Mouse (Mus musculus) MEL (cell line): ENCODE data around the gene Gipc1. TPM values are rescaled to one million over a fixed set of nuclear protein-coding genes. Genes with fewer than 3 reads are reported as not detected.
A peak's percentile ranks its signal among the peaks of the same experiment; 100 is the strongest.

Source experiments
- DNase-seq: peaks from one replicate; pipeline ENCODE4 v3.0.0; 2011; ENCODE audit warnings: low read depth, low spot score
- H3K27ac ChIP-seq: 2 replicates; pipeline ENCODE4 v1.5.1; 2012; ENCODE audit warnings: low read depth, mild to moderate bottlenecking, control low read depth, low read length, moderate library complexity; ENCODE audit not compliant: control insufficient read depth
- H3K27me3 ChIP-seq, 2 experiments: fragments of 150-350 bp in 1 of 2; sonication (generic) in 1 of 2; 2 replicates each; pipeline ENCODE4 v1.6.1; 2012; ENCODE audit warnings: low read length in 2 of 2, mild to moderate bottlenecking in 2 of 2, improper control_type of control experiment in 1 of 2, moderate library complexity in 1 of 2; ENCODE audit not compliant: insufficient read depth in 2 of 2, control insufficient read depth in 1 of 2
- H3K36me3 ChIP-seq, 2 experiments: 2 replicates each; pipeline ENCODE4 v1.6.1; 2012 to 2014; ENCODE audit warnings: low read length in 2 of 2, improper control_type of control experiment in 1 of 2, inconsistent platforms in 1 of 2, mild to moderate bottlenecking in 1 of 2; ENCODE audit not compliant: insufficient read depth in 2 of 2, control insufficient read depth in 1 of 2
- H3K4me1 ChIP-seq, 2 experiments: fragments of 150-350 bp in 1 of 2; sonication (generic) in 1 of 2; 2 replicates each; pipeline ENCODE4 v1.6.1; 2012; ENCODE audit warnings: low read length in 2 of 2, improper control_type of control experiment in 1 of 2, mild to moderate bottlenecking in 1 of 2; ENCODE audit not compliant: insufficient read depth in 2 of 2, control insufficient read depth in 1 of 2
- H3K4me3 ChIP-seq, 2 experiments: fragments of 150-350 bp in 1 of 2; sonication (generic) in 1 of 2; 2 replicates each; pipeline ENCODE4 v1.5.1; 2012; ENCODE audit warnings: low read depth in 2 of 2, low read length in 2 of 2, mild to moderate bottlenecking in 2 of 2, moderate library complexity in 2 of 2, control low read depth in 1 of 2, improper control_type of control experiment in 1 of 2; ENCODE audit not compliant: control insufficient read depth in 1 of 2, insufficient read depth in 1 of 2
- H3K79me2 ChIP-seq: 2 replicates; pipeline ENCODE4 v1.6.1; 2012; ENCODE audit warnings: mild to moderate bottlenecking, low read length, moderate library complexity; ENCODE audit not compliant: control insufficient read depth, poor library complexity, insufficient read depth
- H3K9ac ChIP-seq: 2 replicates; pipeline ENCODE4 v1.6.1; 2012; ENCODE audit warnings: low read depth, mild to moderate bottlenecking, control low read depth, low read length, moderate library complexity; ENCODE audit not compliant: control insufficient read depth, poor library complexity, severe bottlenecking
- H3K9me3 ChIP-seq: fragments of 150-350 bp; sonication (generic); replicated peaks from 2 replicates; pipeline ENCODE4 v1.6.1; 2012; ENCODE audit warnings: mild to moderate bottlenecking, low read length, improper control_type of control experiment, moderate library complexity; ENCODE audit not compliant: insufficient read depth
- BHLHE40 ChIP-seq: IDR thresholded peaks from 2 replicates; pipeline ENCODE4 v1.6.1; 2012; ENCODE audit warnings: low read depth, mild to moderate bottlenecking, inconsistent platforms, low read length, improper control_type of control experiment, borderline replicate concordance
- CHD1 ChIP-seq: IDR thresholded peaks from 2 replicates; pipeline ENCODE4 v1.6.1; 2012; ENCODE audit warnings: low read depth, mild to moderate bottlenecking, inconsistent platforms, low read length, improper control_type of control experiment
- CTCF ChIP-seq, 3 experiments: IDR thresholded peaks in 2 of 3; conservative IDR thresholded peaks in 1 of 3; 2 replicates each; pipeline ENCODE4 v1.5.1; 2011 to 2012; ENCODE audit warnings: low read length in 3 of 3, low read depth in 2 of 3, mild to moderate bottlenecking in 2 of 3, improper control_type of control experiment in 1 of 3, inconsistent platforms in 1 of 3, mixed read lengths in 1 of 3, moderate library complexity in 1 of 3; ENCODE audit not compliant: control insufficient read depth in 1 of 3, insufficient read depth in 1 of 3, poor library complexity in 1 of 3, severe bottlenecking in 1 of 3
- E2F4 ChIP-seq: IDR thresholded peaks from 2 replicates; pipeline ENCODE4 v1.6.1; 2011; ENCODE audit warnings: low read depth, low read length, improper control_type of control experiment, borderline replicate concordance
- ELF1 ChIP-seq: IDR thresholded peaks from 2 replicates; pipeline ENCODE4 v1.6.1; 2014; ENCODE audit warnings: low read depth, mild to moderate bottlenecking, inconsistent platforms, low read length, improper control_type of control experiment, moderate library complexity
- EP300 ChIP-seq, 2 experiments: IDR thresholded peaks; 2 replicates each; pipeline ENCODE4 v1.6.1; 2011; ENCODE audit warnings: improper control_type of control experiment in 2 of 2, low read length in 2 of 2, low read depth in 1 of 2, mild to moderate bottlenecking in 1 of 2
- ETS1 ChIP-seq: IDR thresholded peaks from 2 replicates; pipeline ENCODE4 v1.6.1; 2012; ENCODE audit warnings: low read depth, mild to moderate bottlenecking, inconsistent platforms, low read length, improper control_type of control experiment, moderate library complexity
- GATA1 ChIP-seq: IDR thresholded peaks from 2 replicates; pipeline ENCODE4 v1.6.1; 2011; ENCODE audit warnings: low read depth, low read length, improper control_type of control experiment
- HCFC1 ChIP-seq: IDR thresholded peaks from 2 replicates; pipeline ENCODE4 v1.6.1; 2012; ENCODE audit warnings: low read depth, mild to moderate bottlenecking, inconsistent platforms, low read length, improper control_type of control experiment, moderate library complexity
- JUND ChIP-seq: IDR thresholded peaks from 2 replicates; pipeline ENCODE4 v1.6.1; 2011; ENCODE audit warnings: low read depth, mild to moderate bottlenecking, improper control_type of control experiment, low read length
- KAT2A ChIP-seq: conservative IDR thresholded peaks from 2 replicates; pipeline ENCODE4 v1.6.1; 2012; ENCODE audit warnings: low read depth, low read length, improper control_type of control experiment, inconsistent platforms
- MAFK ChIP-seq: IDR thresholded peaks from 2 replicates; pipeline ENCODE4 v1.6.1; 2011; ENCODE audit warnings: low read depth, mild to moderate bottlenecking, low read length, improper control_type of control experiment, borderline replicate concordance
- MAX ChIP-seq: IDR thresholded peaks from 2 replicates; pipeline ENCODE4 v1.6.1; 2011; ENCODE audit warnings: low read length, improper control_type of control experiment
- MAZ ChIP-seq: IDR thresholded peaks from 2 replicates; pipeline ENCODE4 v1.6.1; 2012; ENCODE audit warnings: low read depth, mild to moderate bottlenecking, inconsistent platforms, low read length, improper control_type of control experiment
- MYB ChIP-seq: IDR thresholded peaks from 2 replicates; pipeline ENCODE4 v1.6.1; 2011; ENCODE audit warnings: mild to moderate bottlenecking, low read depth, low read length, improper control_type of control experiment
- MYC ChIP-seq: IDR thresholded peaks from 2 replicates; pipeline ENCODE4 v1.6.1; 2011; ENCODE audit warnings: low read depth, mild to moderate bottlenecking, low read length, improper control_type of control experiment, moderate library complexity
- NELFE ChIP-seq: IDR thresholded peaks from 2 replicates; pipeline ENCODE4 v1.6.1; 2011; ENCODE audit warnings: low read depth, low read length, improper control_type of control experiment
- NRF1 ChIP-seq: IDR thresholded peaks from 2 replicates; pipeline ENCODE4 v1.6.1; 2014; ENCODE audit warnings: low read depth, mild to moderate bottlenecking, inconsistent platforms, low read length, improper control_type of control experiment, moderate library complexity; ENCODE audit not compliant: poor library complexity, insufficient read depth, severe bottlenecking
- POLR2A ChIP-seq, 2 experiments: IDR thresholded peaks; 2 replicates each; pipeline ENCODE4 v1.6.1; 2011 to 2012; ENCODE audit warnings: low read length in 2 of 2, mild to moderate bottlenecking in 2 of 2, control low read depth in 1 of 2, improper control_type of control experiment in 1 of 2, low read depth in 1 of 2, moderate library complexity in 1 of 2; ENCODE audit not compliant: control insufficient read depth in 1 of 2, insufficient read depth in 1 of 2, poor library complexity in 1 of 2
- POLR2AphosphoS2 ChIP-seq: IDR thresholded peaks from 2 replicates; pipeline ENCODE4 v1.6.1; 2011; ENCODE audit warnings: low read length, improper control_type of control experiment
- RAD21 ChIP-seq: IDR thresholded peaks from 2 replicates; pipeline ENCODE4 v1.6.1; 2011; ENCODE audit warnings: mild to moderate bottlenecking, low read depth, low read length, improper control_type of control experiment
- RCOR1 ChIP-seq: IDR thresholded peaks from 2 replicates; pipeline ENCODE4 v1.6.1; 2012; ENCODE audit warnings: low read depth, mild to moderate bottlenecking, inconsistent platforms, low read length, improper control_type of control experiment
- SIN3A ChIP-seq: IDR thresholded peaks from 2 replicates; pipeline ENCODE4 v1.6.1; 2012; ENCODE audit warnings: low read length, improper control_type of control experiment, inconsistent platforms
- SMC3 ChIP-seq: IDR thresholded peaks from 2 replicates; pipeline ENCODE4 v1.6.1; 2011; ENCODE audit warnings: low read depth, low read length, improper control_type of control experiment
- TAL1 ChIP-seq: IDR thresholded peaks from 2 replicates; pipeline ENCODE4 v1.6.1; 2012; ENCODE audit warnings: mild to moderate bottlenecking, inconsistent platforms, low read length, moderate library complexity, mixed read lengths
- TBP ChIP-seq: IDR thresholded peaks from 2 replicates; pipeline ENCODE4 v1.8.0; 2011; ENCODE audit warnings: low read depth, low read length, improper control_type of control experiment
- USF2 ChIP-seq, 2 experiments: IDR thresholded peaks; 2 replicates each; pipeline ENCODE4 v1.6.1; 2011 to 2012; ENCODE audit warnings: improper control_type of control experiment in 2 of 2, low read length in 2 of 2, borderline replicate concordance in 1 of 2, inconsistent platforms in 1 of 2, low read depth in 1 of 2, mild to moderate bottlenecking in 1 of 2; ENCODE audit not compliant: insufficient read depth in 1 of 2
- ZC3H11A ChIP-seq: IDR thresholded peaks from 2 replicates; pipeline ENCODE4 v1.6.1; 2012; ENCODE audit warnings: low read depth, mild to moderate bottlenecking, inconsistent platforms, low read length, improper control_type of control experiment
- ZKSCAN1 ChIP-seq: IDR thresholded peaks from 2 replicates; pipeline ENCODE4 v1.6.1; 2012; ENCODE audit warnings: low read depth, mild to moderate bottlenecking, inconsistent platforms, low read length, improper control_type of control experiment, moderate library complexity
- polyA plus RNA-seq, 2 experiments: library from polyadenylated mRNA; stranded (reverse) in 1 of 2; unstranded in 1 of 2; fragments of >175 nt in 1 of 2; fragments of >200 nt in 1 of 2; gene quantifications; 2 replicates each; pipeline versions ENCODE4 v1.2.1 to v1.2.4; 2012; ENCODE audit warnings: low replicate concordance in 2 of 2, low read depth in 1 of 2; ENCODE audit not compliant: insufficient read length in 2 of 2, insufficient read depth in 1 of 2, missing spikeins in 1 of 2
- total RNA-seq: library from RNA; depleted of rRNA; stranded (reverse); fragments of 300-350 nt; gene quantifications from 2 replicates; pipeline ENCODE4 v1.2.3, GENCODE M21; 2012

Gipc1 gene
- total and polyA plus RNA-seq, 3 experiments: 38.6 to 70.7 TPM; not detected in 1

DNA sequence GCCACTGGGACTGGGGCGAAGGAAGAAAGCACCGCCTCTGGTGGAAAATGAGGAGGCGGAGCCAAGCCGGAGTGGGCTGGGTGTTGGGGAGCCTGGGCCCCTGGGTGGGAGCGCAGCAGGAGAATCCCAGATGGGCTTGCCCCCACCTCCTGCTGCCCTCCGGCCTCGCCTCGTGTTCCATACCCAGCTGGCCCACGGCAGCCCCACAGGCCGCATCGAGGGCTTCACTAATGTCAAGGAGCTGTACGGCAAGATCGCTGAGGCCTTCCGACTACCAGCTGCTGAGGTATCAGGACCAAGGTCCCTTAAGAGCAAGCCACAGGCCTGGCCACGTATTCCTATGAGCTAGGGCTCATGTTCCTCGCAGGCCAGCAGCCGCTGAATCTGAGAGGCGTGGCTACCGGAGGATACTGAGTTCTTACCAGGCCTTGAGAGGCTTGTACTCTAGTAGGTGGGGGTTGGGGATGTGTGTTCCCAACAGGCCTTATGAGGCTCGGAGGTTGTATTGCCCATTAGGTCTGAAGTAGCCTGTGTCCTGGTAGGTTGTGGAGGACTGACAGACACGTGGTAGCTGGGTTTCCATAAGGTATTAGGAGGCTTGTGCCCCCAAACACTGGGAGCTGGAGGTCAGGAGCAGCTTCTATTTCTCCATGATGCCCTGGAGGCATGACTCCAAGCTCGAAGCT is 8.7 kb downstream of the Gipc1 start:
- no peaks in the 10 kb centered on the region for H3K27me3 ChIP-seq
- peaks cover 0 to 5% of the 10 kb centered on the region in 2 experiments; a peak in 1 of 4 replicates for H3K4me1 ChIP-seq
- no peak overlapping the region for H3K9ac ChIP-seq
- no peak overlapping the region for H3K4me3 ChIP-seq
- TF ChIP-seq BHLHE40: no peak
- no peak for TF ChIP-seq ZC3H11A
- TF ChIP-seq MAX: no peak
- TF ChIP-seq ZKSCAN1: no peak
- no peak for TF ChIP-seq MAZ
- no peak for TF ChIP-seq TAL1
- no peak for TF ChIP-seq TBP
- TF ChIP-seq JUND: no peak
- TF ChIP-seq CTCF (IDR thresholded peaks at IDR 0.05 in 2 of 3, conservative IDR thresholded peaks at IDR 0.05 in 1 of 3; ENCODE audit: control insufficient read depth in 1 of 3, insufficient read depth in 1 of 3, low read depth in 2 of 3, low read length in 3 of 3, poor library complexity in 1 of 3, severe bottlenecking in 1 of 3): no peak
- no peak for TF ChIP-seq HCFC1
- no peak for TF ChIP-seq USF2 (IDR thresholded peaks at IDR 0.05; ENCODE audit: borderline replicate concordance in 1 of 2, insufficient read depth in 1 of 2, low read depth in 1 of 2, low read length in 2 of 2)
- no peak for TF ChIP-seq MYC
- TF ChIP-seq RAD21: no peak
- no peak for TF ChIP-seq POLR2AphosphoS2
- no peak for TF ChIP-seq MYB
- TF ChIP-seq ETS1: no peak
- TF ChIP-seq KAT2A: no peak
- no peak for TF ChIP-seq SMC3
- no peak for TF ChIP-seq GATA1
- no peak for TF ChIP-seq NELFE
- no peaks in the 10 kb centered on the region for H3K36me3 ChIP-seq
- no peaks in the 10 kb centered on the region for H3K79me2 ChIP-seq
- DNase-seq: no peak
- H3K9me3 ChIP-seq: no peaks in the 10 kb centered on the region
- no peak overlapping the region for H3K27ac ChIP-seq

DNA sequence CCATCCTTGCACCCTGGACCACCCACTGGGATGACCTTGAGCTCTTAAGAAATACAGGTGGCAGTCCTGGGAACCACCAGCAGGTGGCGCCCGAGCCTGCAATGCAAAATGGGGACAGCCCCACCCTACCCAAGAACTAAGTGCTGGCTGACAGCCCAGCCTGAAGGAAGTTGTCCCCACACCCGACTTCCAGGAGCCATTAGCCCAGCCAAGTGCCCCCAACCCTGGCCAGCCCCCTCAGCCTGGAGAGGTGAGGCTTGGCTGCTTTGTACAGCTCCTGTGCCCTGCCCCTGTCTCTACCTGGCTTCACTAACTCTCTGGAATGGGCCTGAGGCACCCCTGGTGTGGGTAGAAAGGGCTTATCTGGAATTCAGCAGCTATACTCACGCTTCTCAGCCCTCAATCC is 9.9 kb downstream of the Gipc1 start:
- peaks cover 0 to 5% of the 10 kb centered on the region in 2 experiments; a peak in 1 of 4 replicates for H3K4me1 ChIP-seq
- no peaks in the 10 kb centered on the region for H3K79me2 ChIP-seq
- H3K9ac ChIP-seq: no peak overlapping the region; the same call in 1 of the 2 replicates
- no peak overlapping the region for H3K4me3 ChIP-seq
- no peaks in the 10 kb centered on the region for H3K9me3 ChIP-seq
- no peaks in the 10 kb centered on the region for H3K36me3 ChIP-seq
- no peaks in the 10 kb centered on the region for H3K27me3 ChIP-seq
- H3K27ac ChIP-seq: no peak overlapping the region
- peak; percentile 94 for DNase-seq
- TF ChIP-seq MYC (no peak), ELF1 (no peak), ZKSCAN1 (no peak), KAT2A (no peak), POLR2A (IDR thresholded peaks at IDR 0.05; ENCODE audit: control insufficient read depth in 1 of 2, insufficient read depth in 1 of 2, low read depth in 1 of 2, low read length in 2 of 2, poor library complexity in 1 of 2) (no peak), MAFK (no peak), E2F4 (no peak), BHLHE40 (0 out of 2 replicates have a peak, but pooled peaks have one; percentile 26), POLR2AphosphoS2 (no peak), ZC3H11A (peak; percentile 61), SIN3A (peak; percentile 63), CHD1 (no peak), NRF1 (no peak), NELFE (no peak), CTCF (IDR thresholded peaks at IDR 0.05 in 2 of 3, conservative IDR thresholded peaks at IDR 0.05 in 1 of 3; ENCODE audit: control insufficient read depth in 1 of 3, insufficient read depth in 1 of 3, low read depth in 2 of 3, low read length in 3 of 3, poor library complexity in 1 of 3, severe bottlenecking in 1 of 3) (peak; percentile 94 to 96 (median 95)), RCOR1 (no peak), MAZ (peak; percentile 92), SMC3 (peak; percentile 75), EP300 (IDR thresholded peaks at IDR 0.05; ENCODE audit: low read depth in 1 of 2, low read length in 2 of 2) (peak in 1 of 2 experiments; percentile 20; a peak in 1 of 4 replicates), USF2 (IDR thresholded peaks at IDR 0.05; ENCODE audit: borderline replicate concordance in 1 of 2, insufficient read depth in 1 of 2, low read depth in 1 of 2, low read length in 2 of 2) (no peak), TBP (0 out of 2 replicates have a peak, but pooled peaks have one; percentile 21)
